Mouse (Mus musculus) forebrain, embryonic 10.5 days (tissue): ENCODE results near the gene Prr7. TPM values are rescaled to one million over a fixed set of nuclear protein-coding genes. Genes with fewer than 3 reads are reported as not detected.

Source experiments
- DNase-seq: peaks from one replicate; pipeline ENCODE4 v3.0.0-alpha.2; 2017; ENCODE audit warnings: low spot score; ENCODE audit errors: extremely low spot score
- H3K27ac ChIP-seq: fragments of 300-500 bp; sonication (generic); 2 replicates; pipeline ENCODE4 v1.5.1; 2016; ENCODE audit warnings: mild to moderate bottlenecking
- H3K27me3 ChIP-seq: fragments of 300-500 bp; sonication (generic); 2 replicates; pipeline ENCODE4 v1.6.1; 2016; ENCODE audit warnings: mild to moderate bottlenecking; ENCODE audit not compliant: poor library complexity, severe bottlenecking
- H3K36me3 ChIP-seq: fragments of 300-500 bp; sonication (generic); replicated peaks from 2 replicates; pipeline ENCODE4 v1.6.1; 2016; ENCODE audit warnings: mild to moderate bottlenecking, moderate library complexity
- H3K4me1 ChIP-seq: fragments of 300-500 bp; sonication (generic); 2 replicates; pipeline ENCODE4 v1.6.1; 2016
- H3K4me3 ChIP-seq: fragments of 300-500 bp; sonication (generic); 2 replicates; pipeline ENCODE4 v1.5.1; 2016; ENCODE audit warnings: mild to moderate bottlenecking, moderate library complexity
- H3K9me3 ChIP-seq: fragments of 300-500 bp; sonication (generic); 2 replicates; pipeline ENCODE4 v1.6.1; 2016; ENCODE audit warnings: mild to moderate bottlenecking, moderate library complexity
- WGBS: fragments of 180-500 bp; shearing (Covaris S2); methylation state at CpG from one replicate; pipeline ENCODE4 v1.1.7; 2016; 5-methylcytosine and 5-hydroxymethylcytosine counted together
- polyA plus RNA-seq: library from polyadenylated mRNA; unstranded; fragments of >200 nt; fragmentation: Nextera tagmentation; extraction: Ambion mirVana; gene quantifications from 2 replicates; pipeline ENCODE4 v1.2.1, GENCODE M21; 2016

Prr7 gene
- polyA plus RNA-seq, 1 experiment from 2014 or later: 0.88 TPM

DNA sequence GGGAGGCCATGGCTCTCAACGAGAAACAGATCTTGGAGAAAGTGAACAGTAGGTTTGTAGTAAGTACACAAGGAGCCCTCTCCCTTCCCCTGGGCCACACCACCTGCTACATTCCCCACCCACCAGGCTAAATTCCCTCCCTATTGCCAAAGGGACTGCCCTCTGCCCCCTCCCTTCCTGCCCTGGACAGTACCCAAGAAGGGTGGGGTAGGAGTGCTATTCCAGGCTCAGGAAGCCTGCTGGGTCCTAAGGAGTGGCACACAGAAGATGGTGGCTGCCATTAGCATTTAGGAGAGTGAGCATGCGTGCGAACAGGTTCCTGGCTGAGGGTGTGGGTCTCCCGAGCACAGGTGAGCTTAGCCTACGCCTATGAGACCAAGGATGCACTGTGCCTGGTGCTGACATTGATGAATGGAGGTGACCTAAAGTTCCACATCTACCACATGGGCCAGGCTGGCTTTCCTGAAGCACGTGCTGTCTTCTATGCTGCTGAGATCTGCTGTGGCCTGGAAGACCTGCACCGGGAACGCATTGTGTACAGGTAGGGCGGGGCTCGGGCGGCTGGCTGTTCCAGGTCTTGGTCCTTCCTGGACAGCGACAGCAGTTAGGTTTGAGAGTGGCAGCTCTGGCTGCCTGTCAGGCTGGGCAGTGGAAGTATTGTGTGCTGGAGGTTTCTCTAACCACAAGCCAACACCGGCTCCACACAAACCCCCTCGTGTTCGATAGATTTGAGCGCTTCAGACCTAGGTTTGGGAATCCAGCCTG, 12.1 kb upstream of the Prr7 start:
- 95% methylated on average over 16 of the region's 16 CpGs for WGBS
- H3K27ac ChIP-seq: no peak overlapping the region
- peaks cover 20% of the 10 kb centered on the region for H3K4me1 ChIP-seq
- H3K36me3 ChIP-seq: peaks cover 98% of the 10 kb centered on the region
- no peaks in the 10 kb centered on the region for H3K9me3 ChIP-seq
- DNase-seq: no peak
- H3K27me3 ChIP-seq: no peaks in the 10 kb centered on the region
- no peak overlapping the region for H3K4me3 ChIP-seq

DNA sequence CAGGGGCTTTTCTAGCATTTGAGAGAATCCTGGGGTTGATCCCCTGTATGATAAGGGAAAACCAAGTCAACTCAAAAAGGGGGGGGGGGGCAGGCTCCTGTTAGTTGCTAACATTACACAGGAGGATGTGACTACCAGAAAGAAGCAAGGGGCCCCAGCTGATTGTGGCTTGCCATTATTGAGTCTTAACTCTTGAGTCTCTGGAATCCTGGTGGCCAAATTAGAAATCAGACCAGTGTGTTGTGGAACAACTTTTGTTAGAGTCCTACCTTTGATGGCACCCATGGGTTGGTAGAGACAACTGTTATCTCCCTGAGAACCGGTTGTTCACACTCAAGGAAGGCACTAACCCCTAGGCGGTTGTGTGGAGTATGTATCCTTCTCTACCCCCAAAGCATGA, 1.1 kb upstream of the Prr7 start:
- 46% methylated on average over 2 of the region's 2 CpGs for WGBS
- no peak for DNase-seq
- no peaks in the 10 kb centered on the region for H3K27me3 ChIP-seq
- peaks cover 49% of the 10 kb centered on the region for H3K36me3 ChIP-seq
- H3K27ac ChIP-seq: no peak overlapping the region
- H3K9me3 ChIP-seq: no peaks in the 10 kb centered on the region
- no peak overlapping the region for H3K4me3 ChIP-seq
- H3K4me1 ChIP-seq: peaks cover 59% of the 10 kb centered on the region

DNA sequence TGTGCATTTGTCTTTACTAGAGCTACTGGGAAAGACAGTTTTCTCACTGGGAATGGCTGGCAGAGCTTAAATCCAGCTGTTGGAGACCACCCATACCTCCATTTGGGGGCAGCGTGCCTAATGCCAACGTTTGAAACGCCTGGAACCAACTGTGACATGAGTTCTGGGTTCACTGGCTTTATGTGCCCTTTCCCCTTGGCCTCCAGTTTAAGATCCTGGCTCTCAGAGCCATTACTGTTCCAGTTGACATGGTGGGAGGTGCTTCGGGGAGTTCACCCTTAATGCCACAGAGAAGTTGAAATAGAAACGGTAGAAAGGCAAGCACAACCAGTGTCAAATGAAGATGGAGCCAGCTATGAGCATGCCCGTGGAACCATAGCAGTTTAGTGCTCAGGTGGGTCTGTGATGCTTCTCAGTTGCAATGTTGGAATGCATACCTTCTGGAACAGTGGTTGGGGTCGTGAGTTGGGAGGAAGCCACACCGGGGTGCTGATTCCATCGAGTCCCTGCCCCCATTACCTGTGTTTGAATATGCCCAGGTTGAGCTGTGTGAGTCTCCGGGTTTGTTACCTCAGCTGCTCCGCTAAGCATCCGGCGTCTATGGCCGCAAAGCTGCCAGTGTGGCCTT, 554 bp upstream of the Prr7 start:
- no peak for DNase-seq
- WGBS: 10% methylated on average over 14 of the region's 14 CpGs
- peak overlapping the region; percentile 97 for H3K27ac ChIP-seq

GRCm38 (mm10) chr13:55465184-55465583, 1.1 kb downstream of the Prr7 start:
- Histone ChIP-seq H3K27me3 (0 out of 2 replicates have a peak, but pooled peaks cover 10% of the 10 kb centered on the region), H3K36me3 (peaks cover 26% of the 10 kb centered on the region), H3K27ac (peak overlapping the region; percentile 97), H3K9me3 (no peaks in the 10 kb centered on the region), H3K4me3 (peak overlapping the region; percentile 76), H3K4me1 (peaks cover 81% of the 10 kb centered on the region)
- DNase-seq: peak; percentile 62
- 6% methylated on average over 3 of the region's 3 CpGs for WGBS

More for the DNA sequence above, 554 bp upstream of the Prr7 start:
- Histone ChIP-seq H3K4me3 (peak overlapping the region; percentile 76), H3K27me3 (no peaks in the 10 kb centered on the region), H3K9me3 (no peaks in the 10 kb centered on the region), H3K36me3 (peaks cover 43% of the 10 kb centered on the region), H3K4me1 (peaks cover 64% of the 10 kb centered on the region)

DNA sequence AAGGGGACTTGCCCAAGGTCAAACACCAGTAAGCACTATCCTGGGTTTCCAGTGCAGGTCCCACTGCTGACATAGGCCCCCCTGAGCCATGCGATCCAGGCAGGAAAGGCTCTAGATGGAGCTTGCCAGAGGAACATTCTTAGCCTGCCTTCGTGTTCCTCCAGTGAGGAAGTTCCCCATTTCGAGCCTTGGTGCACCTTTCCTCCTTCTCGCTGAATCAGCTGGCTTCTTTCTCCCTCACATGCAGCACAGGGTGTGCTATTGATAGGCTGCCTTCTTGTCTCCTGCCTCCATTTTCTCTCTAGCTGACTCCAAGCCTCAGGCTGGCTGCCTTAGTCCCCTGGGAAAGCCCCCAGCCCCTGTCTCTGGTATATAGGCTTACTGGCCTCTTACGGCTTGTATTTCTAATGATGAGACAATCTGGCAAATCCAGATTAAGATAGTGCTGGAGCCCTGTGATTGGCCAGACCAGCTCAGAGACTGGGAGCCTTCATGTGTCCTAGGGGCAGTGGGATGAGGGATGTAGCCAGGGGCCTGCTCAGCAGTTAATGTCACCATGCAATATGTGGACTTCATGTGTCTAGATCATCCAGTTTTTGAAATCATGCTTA, 1.9 kb downstream of the Prr7 start:
- DNase-seq: no peak
- no peaks in the 10 kb centered on the region for H3K9me3 ChIP-seq
- H3K27ac ChIP-seq: peak overlapping the region; percentile 97
- peaks cover 88% of the 10 kb centered on the region for H3K4me1 ChIP-seq
- peak overlapping the region; percentile 76; the same call in 1 of the 2 replicates for H3K4me3 ChIP-seq
- 81% methylated on average over 5 of the region's 5 CpGs for WGBS
- peaks cover 19% of the 10 kb centered on the region for H3K36me3 ChIP-seq
- H3K27me3 ChIP-seq: 0 out of 2 replicates have a peak, but pooled peaks cover 14% of the 10 kb centered on the region

- Histone ChIP-seq H3K4me1 (peaks cover 100% of the 10 kb centered on the region), H3K4me3 (no peak overlapping the region), H3K27ac (peak overlapping the region; percentile 16; the same call in 1 of the 2 replicates)
These were observed 4.9 kb downstream of the Prr7 start for GRCm38 (mm10) chr13:55468851-55469560.

DNA sequence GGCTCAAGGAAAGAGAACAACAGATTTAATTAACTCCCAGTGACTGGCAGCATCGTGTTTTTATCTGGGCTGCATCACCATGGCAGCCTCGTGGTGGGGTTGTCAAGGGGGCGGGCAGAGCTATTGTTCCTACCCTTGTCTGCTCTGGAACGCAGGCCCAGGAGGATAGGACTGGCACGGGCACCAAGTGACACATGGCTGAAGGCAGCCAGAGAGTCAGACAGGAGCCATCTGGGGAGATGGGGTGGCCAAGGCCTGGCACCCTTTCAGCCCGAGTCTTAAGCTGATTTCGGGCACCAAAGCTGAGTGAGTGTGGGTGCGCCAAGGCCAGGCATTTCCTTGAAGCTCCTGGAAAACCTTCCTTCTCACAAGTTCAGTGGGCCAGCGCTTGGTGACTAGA, 6.3 kb downstream of the Prr7 start:
- peak overlapping the region; percentile 88 for H3K27ac ChIP-seq
- peaks cover 25% of the 10 kb centered on the region for H3K36me3 ChIP-seq
- no peaks in the 10 kb centered on the region for H3K9me3 ChIP-seq
- WGBS: 48% methylated on average over 9 of the region's 9 CpGs
- H3K4me3 ChIP-seq: peak overlapping the region; percentile 77; the same call in 1 of the 2 replicates
- H3K27me3 ChIP-seq: 0 out of 2 replicates have a peak, but pooled peaks cover 14% of the 10 kb centered on the region
- peaks cover 100% of the 10 kb centered on the region for H3K4me1 ChIP-seq
- no peak for DNase-seq

More at GRCm38 (mm10) chr13:55468851-55469560, 4.9 kb downstream of the Prr7 start:
- peaks cover 12% of the 10 kb centered on the region for H3K36me3 ChIP-seq
- DNase-seq: no peak
- 52% methylated on average over 13 of the region's 13 CpGs for WGBS
- H3K27me3 ChIP-seq: 0 out of 2 replicates have a peak, but pooled peaks cover 14% of the 10 kb centered on the region
- H3K9me3 ChIP-seq: no peaks in the 10 kb centered on the region

DNA sequence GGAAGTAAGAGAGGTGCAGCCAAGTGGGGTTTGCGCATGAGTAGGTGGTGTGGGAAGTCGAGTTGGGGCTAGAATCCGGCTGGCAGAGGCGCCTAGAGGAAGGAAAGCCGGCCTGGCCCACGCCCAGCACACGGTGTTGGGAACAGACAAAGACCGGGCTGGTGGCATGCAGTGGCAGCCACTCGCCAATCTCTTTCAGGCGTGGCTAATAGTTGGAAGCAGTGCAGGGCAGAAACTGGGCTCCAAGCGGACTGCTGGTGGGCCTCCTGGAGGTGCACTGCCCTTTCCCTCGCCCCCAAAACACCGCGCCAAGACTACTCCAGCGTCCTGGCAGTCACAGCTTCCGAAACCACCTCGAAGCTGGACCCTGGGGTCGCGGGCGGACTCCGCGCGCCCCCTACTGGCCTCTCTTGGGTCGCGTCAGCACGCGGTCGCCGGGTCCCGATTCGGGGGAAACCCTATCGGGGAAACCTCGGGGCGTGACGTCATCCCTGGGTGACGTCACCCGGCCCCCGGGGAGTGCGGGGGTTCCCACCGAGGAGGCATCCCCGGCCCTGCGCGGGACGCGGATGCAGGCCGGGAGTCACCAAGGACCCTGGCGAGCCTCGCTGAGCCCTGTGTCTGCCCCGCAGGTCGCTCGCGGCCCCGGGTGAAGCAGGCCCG, 7.2 kb downstream of the Prr7 start:
- Histone ChIP-seq H3K9me3 (no peaks in the 10 kb centered on the region), H3K4me3 (peak overlapping the region; percentile 77), H3K36me3 (peaks cover 35% of the 10 kb centered on the region), H3K27ac (peak overlapping the region; percentile 88), H3K4me1 (peaks cover 100% of the 10 kb centered on the region), H3K27me3 (0 out of 2 replicates have a peak, but pooled peaks cover 14% of the 10 kb centered on the region)
- DNase-seq: peak; percentile 94
- 1% methylated on average over 54 of the region's 54 CpGs for WGBS

DNA sequence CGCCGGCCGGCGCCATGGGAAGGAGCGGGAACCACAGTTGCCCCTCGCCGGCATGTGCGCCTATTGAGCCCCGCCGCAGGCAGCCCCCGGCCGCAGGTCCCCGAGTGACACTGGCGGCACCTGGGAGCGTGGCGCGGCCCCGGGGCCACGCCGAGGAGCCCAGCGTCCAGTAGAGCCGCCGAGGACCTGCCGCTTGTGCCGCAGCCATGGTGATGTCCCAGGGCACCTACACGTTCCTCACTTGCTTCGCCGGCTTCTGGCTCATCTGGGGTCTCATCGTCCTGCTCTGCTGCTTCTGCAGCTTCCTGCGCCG, 7.7 kb downstream of the Prr7 start:
- Histone ChIP-seq H3K4me3 (peak overlapping the region; percentile 77), H3K27me3 (0 out of 2 replicates have a peak, but pooled peaks cover 14% of the 10 kb centered on the region), H3K36me3 (peaks cover 39% of the 10 kb centered on the region), H3K9me3 (no peaks in the 10 kb centered on the region), H3K27ac (peak overlapping the region; percentile 88), H3K4me1 (peaks cover 99% of the 10 kb centered on the region)
- no peak for DNase-seq
- under 1% methylated on average over 31 of the region's 31 CpGs for WGBS

GRCm38 (mm10) chr13:55472132-55473022, 8.3 kb downstream of the Prr7 start:
- H3K9me3 ChIP-seq: no peaks in the 10 kb centered on the region
- peak; percentile 73 for DNase-seq
- H3K4me3 ChIP-seq: peak overlapping the region; percentile 77
- H3K4me1 ChIP-seq: peaks cover 93% of the 10 kb centered on the region
- peaks cover 45% of the 10 kb centered on the region for H3K36me3 ChIP-seq
- peak overlapping the region; percentile 88 for H3K27ac ChIP-seq
- under 1% methylated on average over 103 of the region's 103 CpGs for WGBS
- H3K27me3 ChIP-seq: 0 out of 2 replicates have a peak, but pooled peaks cover 14% of the 10 kb centered on the region

DNA sequence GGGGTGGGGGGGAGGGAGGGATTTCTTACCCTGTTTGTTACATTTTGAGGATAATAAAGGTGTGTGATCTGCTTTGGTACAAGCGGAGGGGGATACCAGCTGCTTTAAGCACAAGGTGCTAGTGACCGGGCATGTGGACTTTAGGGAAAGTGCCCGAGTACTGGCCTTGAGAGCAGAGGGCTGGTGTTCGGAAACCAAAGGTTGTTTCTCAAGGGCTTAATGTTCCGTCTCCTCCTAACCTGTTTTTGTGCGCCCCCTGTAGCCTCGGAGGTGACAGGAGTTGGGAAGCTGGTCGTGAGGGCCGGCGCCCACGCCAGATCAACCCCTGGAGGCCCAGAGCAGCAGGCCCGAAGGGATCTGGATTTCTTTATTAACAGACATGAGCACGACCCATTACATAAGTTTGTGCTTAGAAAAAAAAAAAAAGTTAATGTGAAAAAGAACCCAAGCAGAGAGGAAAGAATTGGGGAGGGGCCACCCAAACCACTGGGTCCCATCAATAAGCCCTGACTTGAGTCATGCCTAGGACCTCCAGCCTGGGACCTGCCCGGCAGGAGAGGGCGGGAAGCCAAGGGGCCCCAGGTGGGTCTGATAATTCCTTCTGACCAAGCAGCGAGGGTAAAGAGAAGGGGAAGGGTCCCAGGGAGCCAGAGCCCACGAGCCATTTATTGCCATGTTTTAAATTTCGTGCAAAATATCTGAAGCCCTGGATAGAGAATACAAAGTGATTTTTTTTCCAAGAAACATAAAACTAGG, 9.2 kb downstream of the Prr7 start:
- Histone ChIP-seq H3K9me3 (no peaks in the 10 kb centered on the region), H3K36me3 (peaks cover 54% of the 10 kb centered on the region), H3K4me1 (peaks cover 85% of the 10 kb centered on the region), H3K4me3 (peak overlapping the region; percentile 77), H3K27ac (peak overlapping the region; percentile 88), H3K27me3 (0 out of 2 replicates have a peak, but pooled peaks cover 14% of the 10 kb centered on the region)
- WGBS: 20% methylated on average over 18 of the region's 18 CpGs
- peak; percentile 50 for DNase-seq
